Mouse (Mus musculus): ENCODE data around the gene Ptprn2.

GRCm38 (mm10) chr12:116746401-116746800 is 260.9 kb downstream of the Ptprn2 start:
- TF ChIP-seq CTCF (conservative IDR thresholded peaks at IDR 0.05 in 1 of 2, IDR thresholded peaks at IDR 0.05 in 1 of 2; ENCODE audit: low read depth in 2 of 2, low read length in 2 of 2) = no peak
- peak; percentile 64 for TF ChIP-seq TCF12 (IDR thresholded peaks at IDR 0.05; ENCODE audit: low read depth, low read length)
- no peak for TF ChIP-seq USF2 (conservative IDR thresholded peaks at IDR 0.05; ENCODE audit: low read depth, low read length)
- no peak for TF ChIP-seq MAFK (IDR thresholded peaks at IDR 0.05; ENCODE audit: insufficient replicate concordance, low read length)
- 0 out of 2 replicates have a peak, but pooled peaks have one; percentile 31 for TF ChIP-seq CHD2 (IDR thresholded peaks at IDR 0.05; ENCODE audit: low read length)
